Mouse (Mus musculus): ENCODE results near the gene Cdh8.

- no peak for TF ChIP-seq CTCF (IDR thresholded peaks at IDR 0.05; ENCODE audit: low read depth, low read length)
- TF ChIP-seq POLR2A (IDR thresholded peaks at IDR 0.05; ENCODE audit: borderline replicate concordance, low read depth, low read length) = no peak
Measured at GRCm38 (mm10) chr8:99415076-99415965, 950 bp downstream of the Cdh8 start.

Measured in bone marrow macrophage, adult 2 months (primary cell).